Mouse (Mus musculus): ENCODE measurements around the gene Msx3. TPM values are rescaled to one million over a fixed set of nuclear protein-coding genes. Genes with fewer than 3 reads are reported as not detected.
A peak's percentile ranks its signal among the peaks of the same experiment; 100 is the strongest.

The Msx3 gene
- polyA plus RNA-seq, 1 experiment from 2014 or later = not detected

- peaks cover 49% of the 10 kb centered on the region for H3K27me3 ChIP-seq
- no peak for ATAC-seq (replicated peaks; ENCODE audit: insufficient number of reproducible peaks, insufficient read depth, low FRiP score, low read depth)
- no peaks in the 10 kb centered on the region for H3K36me3 ChIP-seq
- under 1% methylated on average over 5 of the region's 5 CpGs for WGBS
- H3K4me1 ChIP-seq (replicated peaks) = peaks cover 2% of the 10 kb centered on the region; the same call in 1 of the 2 replicates
- H3K9ac ChIP-seq = no peak overlapping the region
- H3K4me2 ChIP-seq = no peak overlapping the region
- no peak overlapping the region for H3K27ac ChIP-seq
- H3K9me3 ChIP-seq (replicated peaks) = no peaks in the 10 kb centered on the region
- H3K4me3 ChIP-seq = no peak overlapping the region
Measured at GRCm38 (mm10) chr7:140078711-140079110, 29.8 kb upstream of the Msx3 start.

GRCm38 (mm10) chr7:140077698-140078097 is 28.8 kb upstream of the Msx3 start:
- 65% methylated on average over 6 of the region's 6 CpGs for WGBS
- peaks cover 2% of the 10 kb centered on the region; the same call in 1 of the 2 replicates for H3K4me1 ChIP-seq (replicated peaks)
- no peak overlapping the region for H3K4me2 ChIP-seq
- no peak for ATAC-seq (replicated peaks; ENCODE audit: insufficient number of reproducible peaks, insufficient read depth, low FRiP score, low read depth)
- H3K36me3 ChIP-seq = no peaks in the 10 kb centered on the region
- peaks cover 47% of the 10 kb centered on the region for H3K27me3 ChIP-seq
- H3K4me3 ChIP-seq = no peak overlapping the region
- no peak overlapping the region for H3K27ac ChIP-seq
- H3K9ac ChIP-seq = no peak overlapping the region
- H3K9me3 ChIP-seq (replicated peaks) = no peaks in the 10 kb centered on the region

DNA sequence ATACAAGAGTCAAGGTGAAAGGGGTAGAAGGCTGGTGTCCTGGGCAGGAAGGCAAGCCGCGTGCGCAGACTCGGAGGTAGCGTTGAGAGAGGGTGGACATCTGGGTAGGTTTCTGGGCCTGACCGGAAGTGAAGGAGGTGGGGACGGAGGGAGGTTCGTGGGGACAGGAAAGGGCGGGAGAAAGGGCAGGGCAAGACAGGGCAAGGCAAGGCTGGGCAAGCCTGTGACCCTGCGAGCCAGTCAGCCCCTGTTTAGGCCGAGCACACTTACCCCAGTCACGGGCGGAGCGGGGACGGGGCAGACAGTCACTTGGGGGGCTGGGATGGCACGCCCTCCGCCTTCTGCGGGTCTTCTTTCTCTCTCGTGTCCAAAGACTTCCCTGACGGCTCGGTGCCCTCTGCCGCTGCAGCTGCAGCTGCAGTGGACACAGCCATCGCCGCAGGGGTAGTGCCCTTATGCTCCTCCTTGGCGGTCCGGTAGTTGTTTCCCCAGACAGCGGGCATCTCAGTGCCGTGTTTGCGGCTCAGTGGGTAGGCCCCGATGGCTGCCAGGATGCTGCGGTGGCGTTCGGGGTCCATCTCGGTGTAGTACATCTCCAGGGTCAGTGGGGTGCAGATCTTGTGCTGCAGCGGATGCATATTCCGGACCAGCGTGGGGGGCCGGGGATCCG is 21.3 kb upstream of the Msx3 start:
- H3K36me3 ChIP-seq = no peaks in the 10 kb centered on the region
- no peaks in the 10 kb centered on the region for H3K9me3 ChIP-seq (replicated peaks)
- peak overlapping the region; percentile 56 for H3K9ac ChIP-seq
- H3K4me3 ChIP-seq = peak overlapping the region; percentile 46
- peak; percentile 45; the same call in 1 of the 2 replicates for ATAC-seq (replicated peaks; ENCODE audit: insufficient number of reproducible peaks, insufficient read depth, low FRiP score, low read depth)
- H3K4me2 ChIP-seq = peak overlapping the region; percentile 72
- peaks cover 6% of the 10 kb centered on the region for H3K4me1 ChIP-seq (replicated peaks)
- 24% methylated on average over 38 of the region's 39 CpGs for WGBS
- H3K27me3 ChIP-seq = peaks cover 50% of the 10 kb centered on the region
- no peak overlapping the region for H3K27ac ChIP-seq

- Histone ChIP-seq H3K27me3 (peaks cover 67% of the 10 kb centered on the region), H3K4me1 (replicated peaks) (peaks cover 6% of the 10 kb centered on the region), H3K9ac (no peak overlapping the region), H3K9me3 (replicated peaks) (no peaks in the 10 kb centered on the region), H3K4me2 (no peak overlapping the region), H3K27ac (no peak overlapping the region), H3K4me3 (no peak overlapping the region), H3K36me3 (no peaks in the 10 kb centered on the region)
- no peak for ATAC-seq (replicated peaks; ENCODE audit: insufficient number of reproducible peaks, insufficient read depth, low FRiP score, low read depth)
- WGBS = 54% methylated on average over 6 of the region's 6 CpGs
Measured at GRCm38 (mm10) chr7:140067397-140067796, 18.5 kb upstream of the Msx3 start.

DNA sequence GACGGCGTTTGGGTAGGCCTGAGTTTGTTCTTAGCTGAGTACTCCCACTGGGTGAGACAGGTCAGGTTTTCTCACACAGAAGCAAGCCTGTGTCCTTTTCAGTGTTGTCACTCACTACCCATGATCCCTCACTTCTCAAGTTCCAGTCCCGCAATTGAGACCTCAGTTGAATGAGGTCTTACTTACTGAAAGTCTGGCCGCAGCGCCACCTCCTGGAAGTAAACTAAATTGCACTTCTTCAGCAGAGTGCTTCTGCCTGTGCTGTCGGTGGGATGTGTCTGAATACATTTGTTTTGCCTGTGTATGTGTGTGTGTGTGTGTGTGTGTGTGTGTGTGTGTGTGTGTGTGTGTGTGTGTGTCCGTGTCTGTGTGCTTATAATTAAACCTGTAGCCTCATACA is 14.2 kb upstream of the Msx3 start:
- Histone ChIP-seq H3K4me2 (no peak overlapping the region), H3K4me3 (no peak overlapping the region), H3K27me3 (peaks cover 83% of the 10 kb centered on the region), H3K9ac (no peak overlapping the region), H3K27ac (no peak overlapping the region), H3K9me3 (replicated peaks) (no peaks in the 10 kb centered on the region), H3K4me1 (replicated peaks) (peaks cover 15% of the 10 kb centered on the region), H3K36me3 (no peaks in the 10 kb centered on the region)
- WGBS = 20% methylated on average over 7 of the region's 7 CpGs
- no peak for ATAC-seq (replicated peaks; ENCODE audit: insufficient number of reproducible peaks, insufficient read depth, low FRiP score, low read depth)

DNA sequence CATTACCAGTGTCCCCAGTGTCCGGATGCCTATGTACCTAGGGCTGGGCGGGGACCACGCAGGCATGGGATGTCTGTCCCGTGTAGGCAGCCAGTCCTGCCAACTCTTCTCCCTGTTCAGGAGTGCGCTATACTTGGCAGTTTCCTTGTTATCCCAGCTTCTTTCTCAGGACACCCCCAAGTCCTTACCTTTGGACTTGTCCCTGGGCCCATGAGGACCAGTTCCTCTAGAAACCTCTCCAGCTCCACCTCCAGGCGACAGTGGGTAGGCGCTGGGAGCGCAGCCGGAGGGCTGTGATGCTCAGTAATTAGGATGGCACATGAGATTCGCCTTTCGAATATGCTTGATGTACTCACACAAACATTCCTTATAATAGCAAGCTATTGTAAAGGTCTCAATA is 13.4 kb upstream of the Msx3 start:
- no peak overlapping the region for H3K27ac ChIP-seq
- peaks cover 20% of the 10 kb centered on the region for H3K4me1 ChIP-seq (replicated peaks)
- no peaks in the 10 kb centered on the region for H3K9me3 ChIP-seq (replicated peaks)
- no peak overlapping the region for H3K4me2 ChIP-seq
- no peaks in the 10 kb centered on the region for H3K36me3 ChIP-seq
- no peak for ATAC-seq (replicated peaks; ENCODE audit: insufficient number of reproducible peaks, insufficient read depth, low FRiP score, low read depth)
- WGBS = 15% methylated on average over 11 of the region's 11 CpGs
- H3K27me3 ChIP-seq = peaks cover 91% of the 10 kb centered on the region
- H3K4me3 ChIP-seq = no peak overlapping the region
- no peak overlapping the region for H3K9ac ChIP-seq

- no peaks in the 10 kb centered on the region for H3K9me3 ChIP-seq (replicated peaks)
- H3K4me2 ChIP-seq = peak overlapping the region; percentile 62
- ATAC-seq (replicated peaks; ENCODE audit: insufficient number of reproducible peaks, insufficient read depth, low FRiP score, low read depth) = no peak
- no peaks in the 10 kb centered on the region for H3K36me3 ChIP-seq
- H3K4me1 ChIP-seq (replicated peaks) = peaks cover 20% of the 10 kb centered on the region
- H3K27me3 ChIP-seq = peaks cover 96% of the 10 kb centered on the region
- H3K4me3 ChIP-seq = peak overlapping the region; percentile 41
- H3K27ac ChIP-seq = no peak overlapping the region
- H3K9ac ChIP-seq = no peak overlapping the region
- 6% methylated on average over 6 of the region's 6 CpGs for WGBS
Measured at GRCm38 (mm10) chr7:140061832-140062130, 12.9 kb upstream of the Msx3 start.

- H3K4me2 ChIP-seq = peak overlapping the region; percentile 62
- no peak for ATAC-seq (replicated peaks; ENCODE audit: insufficient number of reproducible peaks, insufficient read depth, low FRiP score, low read depth)
- H3K4me1 ChIP-seq (replicated peaks) = peaks cover 20% of the 10 kb centered on the region
- H3K9me3 ChIP-seq (replicated peaks) = no peaks in the 10 kb centered on the region
- no peak overlapping the region for H3K9ac ChIP-seq
- H3K27me3 ChIP-seq = peaks cover 99% of the 10 kb centered on the region
- no peak overlapping the region for H3K27ac ChIP-seq
- no peaks in the 10 kb centered on the region for H3K36me3 ChIP-seq
- H3K4me3 ChIP-seq = peak overlapping the region; percentile 41
- WGBS = under 1% methylated on average over 45 of the region's 47 CpGs
Measured at GRCm38 (mm10) chr7:140060936-140061831, 12.3 kb upstream of the Msx3 start.

- Histone ChIP-seq H3K4me3 (no peak overlapping the region), H3K9me3 (replicated peaks) (no peaks in the 10 kb centered on the region), H3K27ac (no peak overlapping the region), H3K9ac (no peak overlapping the region), H3K4me1 (replicated peaks) (peaks cover 20% of the 10 kb centered on the region), H3K27me3 (peaks cover 97% of the 10 kb centered on the region), H3K4me2 (no peak overlapping the region), H3K36me3 (no peaks in the 10 kb centered on the region)
- ATAC-seq (replicated peaks; ENCODE audit: insufficient number of reproducible peaks, insufficient read depth, low FRiP score, low read depth) = no peak
- 30% methylated on average over 4 of the region's 4 CpGs for WGBS
Measured at GRCm38 (mm10) chr7:140059601-140060000, 10.7 kb upstream of the Msx3 start.

- Histone ChIP-seq H3K9ac (no peak overlapping the region), H3K4me3 (peak overlapping the region; percentile 44), H3K27ac (no peak overlapping the region), H3K4me2 (peak overlapping the region; percentile 77), H3K27me3 (peaks cover 97% of the 10 kb centered on the region), H3K9me3 (replicated peaks) (no peaks in the 10 kb centered on the region), H3K36me3 (no peaks in the 10 kb centered on the region), H3K4me1 (replicated peaks) (peaks cover 20% of the 10 kb centered on the region)
- 29% methylated on average over 7 of the region's 7 CpGs for WGBS
- no peak for ATAC-seq (replicated peaks; ENCODE audit: insufficient number of reproducible peaks, insufficient read depth, low FRiP score, low read depth)
Measured at GRCm38 (mm10) chr7:140058528-140058927, 9.6 kb upstream of the Msx3 start.

GRCm38 (mm10) chr7:140057413-140058407 is 8.8 kb upstream of the Msx3 start:
- Histone ChIP-seq H3K4me2 (peak overlapping the region; percentile 77), H3K4me3 (peak overlapping the region; percentile 44), H3K27me3 (peaks cover 97% of the 10 kb centered on the region), H3K9ac (peak overlapping the region; percentile 49; the same call in 1 of the 2 replicates), H3K9me3 (replicated peaks) (no peaks in the 10 kb centered on the region), H3K27ac (no peak overlapping the region), H3K36me3 (no peaks in the 10 kb centered on the region), H3K4me1 (replicated peaks) (peaks cover 20% of the 10 kb centered on the region)
- 3% methylated on average over 53 of the region's 53 CpGs for whole genome bisulfite sequencing
- no peak for ATAC-seq (replicated peaks; ENCODE audit: insufficient number of reproducible peaks, insufficient read depth, low FRiP score, low read depth)
